18 mouse cellular contexts compared by ENCODE assay signal in the genomic region with DNA sequence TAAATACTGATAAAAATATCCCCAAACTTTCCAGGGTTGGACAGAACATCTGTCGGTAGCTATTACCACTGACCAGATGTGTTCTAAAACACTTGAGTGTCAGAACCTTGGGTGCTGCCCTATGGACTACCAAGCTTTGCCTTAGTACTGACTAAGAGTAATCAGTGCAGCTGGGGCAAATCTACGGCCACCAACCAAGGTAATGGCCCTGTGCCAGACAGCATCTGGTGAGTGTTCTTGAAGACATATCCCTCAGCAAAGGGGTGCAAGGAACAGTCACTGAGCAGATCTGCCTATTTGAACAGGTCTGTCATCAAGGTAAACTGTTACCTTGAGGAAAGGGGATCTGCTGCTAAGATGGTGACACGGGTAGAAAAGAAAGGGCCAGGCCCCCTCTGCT. TPM values are rescaled to one million over a fixed set of nuclear protein-coding genes. Genes with fewer than 3 reads are reported as not detected.
DNase-seq lines count a peak whose midpoint lies in the region; ATAC-seq and TF ChIP-seq lines count a peak whose summit lies in the region.
"Had no signal": no experiment of that assay in that cellular context is flagged by ENCODE, and none has a peak within 500 bp of the region (broad histone marks: within the 10 kb centered on the region; RNA-seq: fewer than 3 reads in every experiment).

No protein-coding gene starts in this region.

- no peak overlapping the region for H3K9ac ChIP-seq in forebrain, embryonic 14.5 days (ENCODE audit: low read length)
- H3K9ac ChIP-seq in forebrain, postnatal 0 days = no peak overlapping the region
- no peak overlapping the region for H3K9ac ChIP-seq in kidney, embryonic 15.5 days
- H3K9ac ChIP-seq: heart, embryonic 12.5 days; hindbrain, embryonic 15.5 days had no signal

- no peak overlapping the region for H3K4me2 ChIP-seq in forebrain, embryonic 14.5 days (ENCODE audit: low read length)
- H3K4me2 ChIP-seq in forebrain, postnatal 0 days (ENCODE audit: low read depth) = no peak overlapping the region
- H3K4me2 ChIP-seq in kidney, embryonic 15.5 days = no peak overlapping the region
- H3K4me2 ChIP-seq: heart, embryonic 12.5 days; hindbrain, embryonic 15.5 days had no signal

- H3K4me3 ChIP-seq in forebrain, embryonic 14.5 days (ENCODE audit: low read depth, low read length) = no peak overlapping the region
- no peak overlapping the region for H3K4me3 ChIP-seq in forebrain, postnatal 0 days (ENCODE audit: low read depth, low read length)
- no peak overlapping the region for H3K4me3 ChIP-seq in thymus, adult 2 months (ENCODE audit: control insufficient read depth, insufficient read depth, low read length)
- H3K4me3 ChIP-seq in kidney, embryonic 15.5 days (replicated peaks) = no peak overlapping the region
- H3K4me3 ChIP-seq: heart, adult 2 months; heart, embryonic 12.5 days; hindbrain, embryonic 15.5 days had no signal

- TF ChIP-seq POLR2A in thymus, adult 2 months (IDR thresholded peaks at IDR 0.05; ENCODE audit: control insufficient read depth, extremely low read depth, insufficient read depth, low read length, poor library complexity) = no peak

- no peak overlapping the region for H3K27ac ChIP-seq in forebrain, embryonic 14.5 days (ENCODE audit: low read depth, low read length)
- no peak overlapping the region for H3K27ac ChIP-seq in forebrain, postnatal 0 days (ENCODE audit: low read depth, low read length)
- no peak overlapping the region for H3K27ac ChIP-seq in thymus, adult 2 months (ENCODE audit: control insufficient read depth, insufficient read depth, low read length)
- no peak overlapping the region for H3K27ac ChIP-seq in kidney, embryonic 15.5 days
- H3K27ac ChIP-seq: heart, adult 2 months; hindbrain, embryonic 15.5 days had no signal

- ATAC-seq in forebrain, embryonic 14.5 days = no peak
- no peak for ATAC-seq in forebrain, postnatal 0 days
- ATAC-seq in kidney, embryonic 15.5 days (replicated peaks; ENCODE audit: low FRiP score) = no peak
- ATAC-seq: forebrain, embryonic 16.5 days; intestine, embryonic 16.5 days had no signal

- 77% methylated on average over 3 of the region's 3 CpGs for WGBS in forebrain, embryonic 14.5 days
- 91% methylated on average over 3 of the region's 3 CpGs for WGBS in forebrain, postnatal 0 days
- WGBS in thymus, adult 2 months = 94% methylated on average over 3 of the region's 3 CpGs
- WGBS in kidney, embryonic 15.5 days = 83% methylated on average over 3 of the region's 3 CpGs

- no peaks in the 10 kb centered on the region for H3K27me3 ChIP-seq in forebrain, embryonic 14.5 days (replicated peaks; ENCODE audit: control insufficient read depth, insufficient read depth, low read length)
- H3K27me3 ChIP-seq in forebrain, postnatal 0 days (ENCODE audit: insufficient read depth, low read length) = no peaks in the 10 kb centered on the region
- no peaks in the 10 kb centered on the region for H3K27me3 ChIP-seq in thymus, adult 2 months (ENCODE audit: control insufficient read depth, insufficient read depth, low read length)
- no peaks in the 10 kb centered on the region for H3K27me3 ChIP-seq in kidney, embryonic 15.5 days
- H3K27me3 ChIP-seq: heart, embryonic 12.5 days; hindbrain, embryonic 15.5 days had no signal

- TF ChIP-seq CTCF in forebrain, postnatal 0 days (IDR thresholded peaks at IDR 0.05; ENCODE audit: low read depth) = no peak
- TF ChIP-seq CTCF in thymus, adult 2 months (IDR thresholded peaks at IDR 0.05; ENCODE audit: borderline replicate concordance, control insufficient read depth, extremely low read depth, insufficient read depth, low read length, poor library complexity) = no peak

- H3K36me3 ChIP-seq in forebrain, embryonic 14.5 days (ENCODE audit: control insufficient read depth, insufficient read depth, low read length) = peaks cover 43% of the 10 kb centered on the region
- peaks cover 61% of the 10 kb centered on the region for H3K36me3 ChIP-seq in forebrain, postnatal 0 days (ENCODE audit: insufficient read depth)
- peaks cover 9% of the 10 kb centered on the region for H3K36me3 ChIP-seq in thymus, adult 2 months (ENCODE audit: control insufficient read depth, insufficient read depth, low read length)
- peaks cover 41% of the 10 kb centered on the region for H3K36me3 ChIP-seq in kidney, embryonic 15.5 days

- no peaks in the 10 kb centered on the region for H3K4me1 ChIP-seq in forebrain, embryonic 14.5 days (ENCODE audit: control insufficient read depth, insufficient read depth, low read length)
- H3K4me1 ChIP-seq in forebrain, postnatal 0 days (ENCODE audit: insufficient read depth) = no peaks in the 10 kb centered on the region
- no peaks in the 10 kb centered on the region for H3K4me1 ChIP-seq in thymus, adult 2 months (replicated peaks; ENCODE audit: control insufficient read depth, insufficient read depth, low read length)
- no peaks in the 10 kb centered on the region for H3K4me1 ChIP-seq in kidney, embryonic 15.5 days
- H3K4me1 ChIP-seq: hindbrain, embryonic 15.5 days had no signal

- H3K9me3 ChIP-seq in forebrain, embryonic 14.5 days (replicated peaks; ENCODE audit: control insufficient read depth, low read length) = no peaks in the 10 kb centered on the region
- H3K9me3 ChIP-seq in forebrain, postnatal 0 days (ENCODE audit: low read length) = no peaks in the 10 kb centered on the region
- H3K9me3 ChIP-seq in kidney, embryonic 15.5 days (replicated peaks) = no peaks in the 10 kb centered on the region
- H3K9me3 ChIP-seq: heart, embryonic 12.5 days; hindbrain, embryonic 15.5 days had no signal

- peak; percentile 27 for DNase-seq in adrenal gland, adult 2 months
- DNase-seq in adrenal gland, postnatal 10 days = no peak
- peak; percentile 3 for DNase-seq in forebrain, embryonic 14.5 days (ENCODE audit: low spot score)
- DNase-seq in forebrain, postnatal 0 days = no peak
- DNase-seq in lung, postnatal 10 days = peak; percentile 78
- peak; percentile 54 to 83 for DNase-seq in lung, postnatal 4 days
- no peak for DNase-seq in thymus, adult 2 months
- DNase-seq: cerebellum, adult 11 months; cerebellum, adult 9-11 months; cerebellum, postnatal 36 days; gastrocnemius, postnatal 14 days; heart, adult 2 months; heart, postnatal 36 days had no signal

RNA-seq across cellular contexts. Expression of a gene that starts 26.0 kb away (rescaled TPM):
- 10 to 100 TPM; 45.3 to 47.9 TPM for total RNA-seq in adrenal gland, adult 2 months (2021)
- 27.3 and 30.4 TPM in 2 replicates for polyA plus RNA-seq in adrenal gland, adult 2 months (2012; rRNA removed)
- total RNA-seq in adrenal gland, postnatal 10 days (2021) = 10 to 100 TPM; 32.7 to 34.1 TPM
- 29.1 and 31.5 TPM in 2 replicates for polyA plus RNA-seq in forebrain, embryonic 14.5 days (2014; fragmentation: Nextera tagmentation; extraction: Ambion mirVana)
- 32.1 and 35.1 TPM in 2 replicates for total RNA-seq in forebrain, postnatal 0 days (2014; rRNA removed)
- 21.2 and 25.9 TPM in 2 replicates for polyA plus RNA-seq in forebrain, postnatal 0 days (2015; fragmentation: Nextera tagmentation; extraction: Ambion mirVana)
- polyA plus RNA-seq in thymus, adult 2 months (2012; rRNA removed) = 21.9 and 25.0 TPM in 2 replicates
- 30.7 TPM in 2 replicates for polyA plus RNA-seq in kidney, embryonic 15.5 days (2015; fragmentation: Nextera tagmentation; extraction: Ambion mirVana)

Comparison
In these comparisons a context has a peak if more than half of its experiments do, and no peak if none do; other contexts are left out.
1. DNase-seq: peak in adrenal gland, adult 2 months (single experiment), forebrain, embryonic 14.5 days (single experiment), lung, postnatal 10 days (single experiment) and lung, postnatal 4 days (2 of 2); none in adrenal gland, postnatal 10 days (single experiment), forebrain, postnatal 0 days (single experiment) and thymus, adult 2 months (single experiment).